30 mouse cellular contexts compared by ENCODE assay signal in the genomic region with DNA sequence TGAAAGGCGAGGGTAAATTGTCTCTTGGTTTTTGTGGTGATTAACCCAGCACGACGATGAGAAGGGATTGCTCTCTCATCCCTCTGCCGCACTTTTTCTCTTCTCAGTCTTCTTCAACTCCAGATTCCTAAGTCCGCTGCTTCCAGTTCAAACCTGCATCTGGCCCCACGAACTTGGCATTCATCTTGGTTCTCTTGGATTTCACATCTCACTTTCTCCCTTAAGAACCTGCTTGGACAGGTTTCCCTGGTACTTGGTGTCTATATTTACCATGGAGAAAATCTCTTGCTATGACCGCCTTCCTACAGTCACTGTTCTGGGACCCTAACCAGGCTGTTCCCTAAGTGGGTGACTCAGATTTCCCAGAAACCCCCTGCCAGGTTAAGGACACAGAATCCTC.
"Had no signal": no experiment of that assay in that cellular context is flagged by ENCODE, and none has a peak within 500 bp of the region (broad histone marks: within the 10 kb centered on the region; RNA-seq: fewer than 3 reads in every experiment).

No protein-coding gene starts in this region.

- H3K4me3 ChIP-seq: embryonic facial prominence, embryonic 12.5 days; embryonic facial prominence, embryonic 13.5 days; embryonic facial prominence, embryonic 15.5 days; erythroblast, embryonic 14.5 days; forebrain, embryonic 10.5 days; forebrain, embryonic 12.5 days; forebrain, embryonic 13.5 days; forebrain, embryonic 15.5 days; gastrocnemius, adult 2 months; heart, adult 2 months; heart, embryonic 10.5 days had no signal

- H3K27ac ChIP-seq: embryonic facial prominence, embryonic 12.5 days; embryonic facial prominence, embryonic 13.5 days; embryonic facial prominence, embryonic 15.5 days; forebrain, embryonic 10.5 days; forebrain, embryonic 12.5 days; forebrain, embryonic 13.5 days; forebrain, embryonic 15.5 days; gastrocnemius, adult 2 months; heart, adult 2 months; heart, embryonic 10.5 days had no signal

- H3K27me3 ChIP-seq: embryonic facial prominence, embryonic 12.5 days; embryonic facial prominence, embryonic 13.5 days; embryonic facial prominence, embryonic 15.5 days; forebrain, embryonic 12.5 days; forebrain, embryonic 13.5 days; forebrain, embryonic 15.5 days had no signal

- H3K36me3 ChIP-seq: embryonic facial prominence, embryonic 12.5 days; embryonic facial prominence, embryonic 13.5 days; embryonic facial prominence, embryonic 15.5 days; forebrain, embryonic 10.5 days; forebrain, embryonic 12.5 days; forebrain, embryonic 15.5 days; heart, embryonic 10.5 days had no signal

- H3K9me3 ChIP-seq: embryonic facial prominence, embryonic 12.5 days; embryonic facial prominence, embryonic 13.5 days; embryonic facial prominence, embryonic 15.5 days; forebrain, embryonic 10.5 days; forebrain, embryonic 12.5 days; forebrain, embryonic 13.5 days; forebrain, embryonic 15.5 days; heart, embryonic 10.5 days had no signal

- H3K4me1 ChIP-seq: embryonic facial prominence, embryonic 12.5 days; embryonic facial prominence, embryonic 13.5 days; embryonic facial prominence, embryonic 15.5 days; forebrain, embryonic 10.5 days had no signal

- DNase-seq: cerebellum, adult 2 months; cerebellum, adult 8-10 months; cerebellum, adult 9-10 months; cerebellum, adult 9-11 months; cerebellum, postnatal 10 days; cerebellum, postnatal 14 days; cerebellum, postnatal 25 days; cerebellum, postnatal 36 days; embryo, embryonic 11 days; forebrain, postnatal 0 days; gastrocnemius, adult 2 months; gastrocnemius, postnatal 10 days; gastrocnemius, postnatal 14 days; gastrocnemius, postnatal 25 days; gastrocnemius, postnatal 36 days; heart, adult 11 months; heart, adult 18-20 months; heart, adult 2 months had no signal

- H3K9ac ChIP-seq: embryonic facial prominence, embryonic 12.5 days; embryonic facial prominence, embryonic 13.5 days; embryonic facial prominence, embryonic 15.5 days; forebrain, embryonic 12.5 days; forebrain, embryonic 13.5 days; forebrain, embryonic 15.5 days; forebrain, postnatal 0 days had no signal

- ATAC-seq: forebrain, embryonic 13.5 days; forebrain, embryonic 14.5 days; forebrain, embryonic 15.5 days; forebrain, embryonic 16.5 days; forebrain, postnatal 0 days had no signal

- H3K4me2 ChIP-seq: embryonic facial prominence, embryonic 12.5 days; embryonic facial prominence, embryonic 13.5 days; embryonic facial prominence, embryonic 15.5 days; forebrain, embryonic 12.5 days; forebrain, embryonic 13.5 days; forebrain, embryonic 15.5 days; heart, embryonic 11.5 days had no signal
